Mouse (Mus musculus) brain, embryonic 14.5 days (tissue): ENCODE measurements around the gene Invs. TPM values are rescaled to one million over a fixed set of nuclear protein-coding genes. Genes with fewer than 3 reads are reported as not detected.

Experiments used
- DNase-seq: peaks from one replicate; pipeline ENCODE4 v3.0.0-alpha.2; 2011; ENCODE audit warnings: low read depth
- CTCF ChIP-seq: fragments of 200-500 bp; IDR thresholded peaks from 2 replicates; pipeline ENCODE4 v1.5.1; 2012; ENCODE audit warnings: inconsistent platforms, mild to moderate bottlenecking, moderate library complexity, borderline replicate concordance; ENCODE audit not compliant: insufficient read depth, insufficient read length; ENCODE audit errors: extremely low read depth
- POLR2A ChIP-seq: fragments of 200-500 bp; IDR thresholded peaks from 2 replicates; pipeline ENCODE4 v1.6.1; 2012; ENCODE audit warnings: mild to moderate bottlenecking, inconsistent platforms, borderline replicate concordance; ENCODE audit not compliant: poor library complexity, insufficient read depth, insufficient read length, severe bottlenecking; ENCODE audit errors: extremely low read depth
- polyA plus RNA-seq: library from polyadenylated mRNA; depleted of rRNA; stranded (reverse); fragments of >200 nt; gene quantifications from 2 replicates; pipeline ENCODE4 v1.2.3, GENCODE M21; 2012

The Invs gene
- polyA plus RNA-seq, 1 experiment = 7.5 TPM

DNA sequence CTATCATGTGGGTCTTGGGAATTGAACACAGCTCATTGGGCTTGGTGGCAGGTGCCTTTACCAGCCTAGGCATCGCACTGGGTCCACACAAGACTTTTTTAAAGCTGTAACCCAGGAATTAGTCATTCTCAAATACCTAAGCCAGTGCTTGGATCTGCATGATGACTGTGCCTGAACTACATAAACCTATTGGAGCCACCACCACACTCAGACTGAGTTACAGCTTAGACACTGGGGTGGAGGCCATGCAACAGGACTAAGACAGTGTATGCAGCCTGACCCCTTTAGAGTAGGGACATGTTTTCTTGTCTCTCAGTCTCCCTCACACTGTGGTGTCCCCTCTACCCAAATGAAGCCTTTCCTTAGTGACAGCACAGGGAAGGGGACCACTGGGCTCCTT lies 143.1 kb downstream of the Invs start:
- TF ChIP-seq POLR2A (no peak), CTCF (no peak)

DNA sequence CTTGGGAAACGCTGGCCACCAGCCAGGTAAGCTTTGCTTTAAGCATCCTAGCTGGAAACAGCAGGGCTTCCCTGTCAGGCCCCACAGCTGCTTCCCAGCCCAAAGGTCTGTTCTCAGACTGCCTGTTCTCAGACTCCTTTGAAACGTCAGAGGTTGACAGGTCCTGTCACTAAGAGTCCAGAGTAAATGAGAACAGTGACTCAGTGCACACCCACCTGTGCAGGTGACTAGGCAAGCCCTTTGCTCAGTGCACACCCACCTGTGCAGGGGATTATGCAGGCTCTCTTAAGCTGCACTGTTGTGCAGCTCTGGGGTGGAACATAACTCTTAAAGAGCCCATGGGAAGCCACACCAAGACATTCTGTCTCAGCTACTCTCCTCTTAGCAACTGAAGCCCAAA lies 144.2 kb downstream of the Invs start:
- TF ChIP-seq POLR2A (no peak), CTCF (no peak)
- DNase-seq = no peak

More for the DNA sequence above, 143.1 kb downstream of the Invs start:
- DNase-seq = no peak

DNA sequence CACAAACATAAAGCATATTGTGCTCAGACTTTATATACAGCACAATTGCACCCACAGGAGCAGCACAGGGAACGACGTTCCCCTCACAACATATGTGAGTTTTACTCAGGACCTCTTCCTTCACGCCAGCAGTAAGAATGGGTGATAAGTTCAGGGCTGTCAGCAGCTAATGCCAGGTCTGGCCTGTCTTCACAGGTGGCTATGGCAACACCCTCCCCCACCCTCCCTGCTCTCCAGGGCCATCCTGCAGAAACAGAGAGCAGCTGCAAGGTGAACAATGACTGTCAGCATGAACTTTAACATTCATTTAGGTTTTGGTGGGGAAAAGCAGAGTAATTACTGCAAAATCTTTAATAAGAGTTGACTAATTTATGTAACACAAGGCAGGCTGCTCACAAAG lies 147.9 kb downstream of the Invs start:
- no peak for TF ChIP-seq CTCF
- TF ChIP-seq POLR2A = no peak
- DNase-seq = peak; percentile 19

DNA sequence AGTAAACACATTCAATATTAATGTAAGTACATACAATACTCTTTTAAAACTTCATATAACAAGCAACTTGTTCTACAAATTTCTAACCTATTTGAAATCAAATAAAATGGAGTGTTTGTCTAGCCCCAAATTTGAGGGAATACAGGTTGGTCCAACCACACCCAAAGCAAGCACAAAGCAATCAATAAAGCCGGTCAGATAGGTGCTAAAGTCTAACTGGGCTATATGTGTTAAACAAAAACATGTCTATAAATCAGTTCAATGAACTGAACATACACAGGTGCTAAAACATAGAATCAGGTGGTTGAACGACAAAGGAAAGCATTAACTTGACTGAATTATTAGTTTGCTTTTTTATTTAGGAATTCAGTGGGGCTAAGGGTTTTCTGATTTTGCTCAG lies 148.5 kb downstream of the Invs start:
- DNase-seq = no peak
- no peak for TF ChIP-seq POLR2A

DNA sequence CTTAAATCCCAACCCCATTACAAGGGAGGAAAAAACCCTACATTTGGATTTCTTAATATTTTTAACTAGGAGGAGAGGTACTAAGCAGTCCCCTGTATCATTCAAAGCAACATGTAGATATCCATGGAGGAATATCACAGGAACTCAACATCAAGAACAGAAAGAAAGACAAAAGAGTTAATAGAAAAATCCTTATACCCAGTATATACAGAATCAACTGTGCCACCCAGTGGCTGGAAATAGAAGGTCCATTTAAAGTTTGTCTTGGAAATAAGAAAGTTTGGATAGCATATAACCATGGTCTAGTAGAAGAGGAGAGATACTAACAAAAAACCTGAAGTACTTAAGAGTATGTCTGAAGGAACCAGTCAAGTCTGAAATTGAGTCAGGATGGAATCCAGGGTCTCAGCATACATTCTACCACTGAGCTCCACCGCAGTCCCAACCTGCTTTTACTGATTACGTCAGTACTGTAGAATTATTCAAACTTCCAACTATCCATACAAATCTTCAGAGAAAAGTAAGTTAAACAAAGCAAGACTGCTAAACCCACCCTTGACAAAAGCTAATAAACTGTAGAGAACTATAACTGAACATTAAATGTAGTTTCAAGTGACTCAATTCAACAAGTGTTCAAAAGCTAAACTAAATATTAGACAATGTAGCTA lies 174.7 kb downstream of the Invs start:
- TF ChIP-seq CTCF = no peak
- no peak for TF ChIP-seq POLR2A
- peak; percentile 47 for DNase-seq

DNA sequence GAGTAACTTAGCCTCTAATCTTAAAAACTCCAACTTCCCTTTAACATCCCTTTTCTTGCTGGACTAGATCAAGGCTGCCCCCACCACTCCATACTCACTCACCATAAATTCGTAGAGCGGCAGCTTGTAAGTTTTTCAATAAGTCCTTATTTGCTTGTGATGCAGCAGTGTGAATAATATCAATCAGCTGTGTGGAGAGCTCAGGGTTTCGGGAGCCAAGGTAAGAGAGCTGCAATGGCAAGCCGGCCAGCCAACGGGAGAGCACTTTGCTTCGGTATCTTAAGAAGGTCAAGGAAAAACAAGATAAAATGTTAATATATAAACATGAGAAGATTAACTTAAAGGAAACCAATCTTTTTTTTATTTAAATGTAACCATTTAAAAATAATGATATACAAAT lies 178.9 kb downstream of the Invs start:
- TF ChIP-seq POLR2A (no peak), CTCF (no peak)
- DNase-seq = no peak

DNA sequence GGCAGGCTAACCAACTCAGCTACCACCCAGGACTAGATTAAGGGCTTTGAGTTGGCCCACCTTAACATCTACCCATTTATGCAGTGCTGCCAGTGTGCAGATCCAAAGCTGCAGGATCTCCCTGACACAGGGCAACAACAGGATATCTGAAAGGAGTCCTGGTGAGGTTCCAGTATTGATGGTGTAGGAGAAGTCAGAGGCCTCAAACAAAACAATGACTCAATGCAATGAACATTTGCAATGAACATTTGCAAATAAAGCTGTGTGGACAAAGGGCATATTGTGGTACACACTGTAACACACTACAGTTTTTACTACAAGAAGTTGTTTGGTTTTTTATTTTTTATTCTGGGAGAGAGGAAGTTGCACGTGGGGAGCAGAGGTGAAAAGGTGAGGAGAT lies 181.5 kb downstream of the Invs start:
- DNase-seq = no peak
- no peak for TF ChIP-seq POLR2A
- TF ChIP-seq CTCF = no peak

DNA sequence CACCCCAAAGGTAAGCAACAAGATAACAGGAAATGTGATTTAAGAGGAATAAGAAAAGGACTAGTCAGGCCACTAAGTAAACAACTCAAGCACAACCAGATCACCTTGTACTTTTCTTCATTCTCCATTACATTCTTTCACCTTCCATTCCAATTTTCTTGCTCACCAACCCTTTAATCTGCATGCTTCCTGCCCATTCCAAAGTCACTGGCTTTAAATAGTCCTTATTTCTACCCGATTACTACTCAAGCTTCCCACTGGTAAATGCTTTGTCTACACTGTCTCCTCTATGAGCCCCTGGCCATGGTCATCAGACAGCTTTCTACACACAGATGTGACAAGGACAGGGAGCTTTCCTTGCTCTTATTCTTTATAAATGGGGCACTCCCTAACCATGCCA lies 191.4 kb downstream of the Invs start:
- TF ChIP-seq POLR2A = no peak

DNA sequence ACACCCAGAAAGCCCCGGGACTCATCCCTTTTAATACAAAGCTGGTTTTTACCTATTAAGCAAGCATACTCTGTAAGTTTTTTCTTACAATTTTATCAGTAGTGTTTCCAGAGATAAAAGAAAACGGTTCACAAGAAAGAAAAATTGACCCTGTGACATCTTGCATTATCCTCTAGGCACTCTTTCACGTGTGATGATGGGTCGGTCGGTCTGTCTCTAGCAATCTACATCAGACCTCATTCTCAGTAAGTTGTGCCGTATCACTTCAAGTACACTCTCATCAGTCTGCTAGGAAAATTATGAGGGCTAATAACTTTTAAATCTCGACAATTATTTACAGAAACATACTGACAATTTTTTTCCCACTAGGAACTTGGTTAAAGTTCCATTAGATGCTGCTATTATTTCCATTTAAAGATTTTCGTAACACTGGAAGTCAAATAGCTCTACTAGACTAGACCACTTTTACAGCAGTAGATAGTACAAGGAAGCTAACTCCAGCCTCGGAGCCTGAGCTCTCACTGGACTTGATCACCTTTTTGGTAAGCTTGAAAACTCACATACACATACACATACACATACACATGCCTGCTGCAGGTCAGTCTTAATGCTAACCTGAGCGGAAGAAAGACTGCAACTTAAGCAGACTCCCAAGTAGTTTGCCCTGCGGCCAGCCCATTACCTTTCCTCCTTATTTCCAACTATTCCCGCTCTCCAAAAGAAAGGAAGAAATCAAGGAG lies 192.7 kb downstream of the Invs start:
- no peak for TF ChIP-seq CTCF
- no peak for TF ChIP-seq POLR2A
- peak; percentile 15 for DNase-seq

More for the DNA sequence above, 191.4 kb downstream of the Invs start:
- DNase-seq = no peak

DNA sequence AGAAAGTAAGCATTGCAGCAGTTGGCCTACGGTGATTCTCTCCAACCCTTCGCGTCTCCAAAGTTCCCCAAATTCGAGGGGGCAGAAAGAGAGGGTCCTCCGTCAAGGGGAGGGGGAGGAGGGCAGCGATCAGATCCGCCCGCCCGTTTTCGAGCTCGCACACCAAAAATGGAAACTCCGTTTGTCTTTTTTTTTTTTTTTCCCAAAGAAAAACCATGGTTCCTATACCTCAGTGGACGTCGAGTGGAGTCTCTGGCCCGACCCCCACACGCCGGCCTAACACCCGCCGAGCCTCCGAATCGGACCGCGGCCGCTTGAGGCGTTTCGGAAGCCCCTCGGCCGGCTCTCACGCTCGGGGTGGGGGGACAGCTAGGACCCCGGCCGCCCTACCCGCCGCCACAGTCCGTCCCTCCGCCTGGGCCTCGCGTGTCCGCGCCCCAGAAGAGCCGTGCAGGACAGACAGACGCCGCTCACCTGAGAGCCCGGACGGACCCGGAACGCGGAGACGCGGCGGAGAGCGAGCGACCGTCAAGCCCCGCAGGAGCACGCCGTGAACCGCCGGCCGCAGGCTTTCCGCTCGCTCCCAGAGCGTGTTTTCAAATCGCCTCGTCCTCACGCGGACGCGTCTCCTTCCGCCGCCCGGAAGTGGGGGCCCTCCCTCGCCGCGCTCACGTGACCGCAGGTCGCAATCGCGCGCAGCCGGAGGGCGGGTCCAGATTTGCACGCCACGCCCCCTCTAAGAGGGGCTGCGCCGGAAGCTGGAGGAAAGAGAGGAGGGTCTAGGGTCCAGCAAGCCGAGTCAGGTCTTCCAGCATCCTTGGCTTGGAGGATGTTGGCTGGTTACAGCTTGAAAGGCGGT lies 193.5 kb downstream of the Invs start, which contains the start of gene Tex10:
Gene Tex10 (minus strand): TSS at position 668 of the 859 bp plus-strand sequence.
- no peak for TF ChIP-seq CTCF
- peak; percentile 75 for TF ChIP-seq POLR2A
- DNase-seq = peak; percentile 98

DNA sequence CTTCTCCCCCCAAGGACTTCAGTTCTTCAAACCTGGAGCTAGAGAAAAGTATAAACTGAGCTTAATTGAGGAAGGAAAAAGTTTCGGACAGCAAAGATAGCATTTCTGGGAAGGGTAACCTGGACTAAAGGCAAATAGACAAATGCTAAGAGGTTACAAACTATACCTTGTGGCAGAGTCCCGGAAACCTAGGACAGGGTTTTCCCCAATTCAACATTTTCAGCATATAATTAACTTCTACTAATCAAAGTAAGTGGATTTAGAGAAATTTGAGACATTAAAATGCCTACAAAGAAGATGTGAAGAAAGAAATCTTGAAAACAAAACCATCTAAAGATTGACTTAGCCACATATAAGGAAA lies 194.1 kb downstream of the Invs start:
- no peak for TF ChIP-seq POLR2A
- TF ChIP-seq CTCF = no peak
- DNase-seq = no peak
